Mouse (Mus musculus) Patski (cell line): ENCODE measurements around the gene Ccdc34. TPM values are rescaled to one million over a fixed set of nuclear protein-coding genes. Genes with fewer than 3 reads are reported as not detected.

Source experiments
- ATAC-seq: fragments of 100-300 bp; one replicate; pipeline ENCODE4 v1.8.0; 2021
- CTCF ChIA-PET: fragments of 350-600 bp; sonication (Branson Sonifier 250); formaldehyde crosslinking; loops from one replicate; lab custom pipeline; 2022; ENCODE audit warnings: inconsistent platforms; lab: Charles Lee
- POLR2A ChIA-PET: fragments of 350-600 bp; sonication (Branson Sonifier 250); formaldehyde crosslinking; loops from one replicate; lab custom pipeline; 2022; ENCODE audit warnings: antibody characterized with exemption, inconsistent platforms; lab: Charles Lee
- DNase-seq: peaks from one replicate; pipeline ENCODE4 v3.0.0-alpha.2; 2011; ENCODE audit warnings: low read depth, low spot score
- H3K27me3 ChIP-seq: fragments of 371-371 bp; one replicate; pipeline ENCODE4 v1.5.1; 2021
- CTCF ChIP-seq: fragments of 100-300 bp; IDR thresholded peaks from one replicate; pipeline ENCODE4 v1.5.1; 2021
- in situ Hi-C: fragments of 300-500 bp; cut with MboI; formaldehyde crosslinking; loops from 3 replicates; pipeline ENCODE4 v1.11.1; 2018; ENCODE audit warnings: low pct_unique_long_range_greater_than_20kb, mixed read lengths
- polyA plus RNA-seq: library from polyadenylated mRNA; unstranded; gene quantifications from one replicate; pipeline ENCODE4 v1.2.3, GENCODE M21; 2021

Ccdc34 gene
- polyA plus RNA-seq, result 30.9 TPM

- no peak for TF ChIP-seq CTCF
- DNase-seq, result peak; percentile 60
- H3K27me3 ChIP-seq, result no peaks in the 10 kb centered on the region
- CTCF ChIA-PET, result interaction anchor here (1.0 to 2.4 kb wide), 9 partner anchors 8 to 193 kb away, joined by 3 to 9 read pairs (median 6); no protein-coding TSS in a partner anchor
- in situ Hi-C loops, result loop anchor here (5.0 kb wide), 2 partner anchors 96 to 184 kb away; no protein-coding TSS in a partner anchor
- POLR2A ChIA-PET, result interaction anchor here (1.3 to 2.5 kb wide), 2 partner anchors 12 to 99 kb away, joined by 3 to 8 read pairs; no protein-coding TSS in a partner anchor
- peak; percentile 92 for ATAC-seq
These were observed at the start of gene Ccdc34 for GRCm38 (mm10) chr2:110017616-110018505. TSS of gene Ccdc34 (plus strand) at chr2:110017817.

GRCm38 (mm10) chr2:109969381-109969780, 48.2 kb upstream of the Ccdc34 start:
- H3K27me3 ChIP-seq, result no peaks in the 10 kb centered on the region
- ChIA-PET POLR2A (interaction anchor here (1.6 kb wide), 1 partner anchor 12 kb away, joined by 3 read pairs; no protein-coding TSS in a partner anchor), CTCF (interaction anchor here (1.0 to 2.3 kb wide), 2 partner anchors 15 to 20 kb away, joined by 4 to 5 read pairs; no protein-coding TSS in a partner anchor)
- ATAC-seq (no peak), DNase-seq (no peak)
- in situ Hi-C loops, result no loop called here
- TF ChIP-seq CTCF, result no peak

DNA sequence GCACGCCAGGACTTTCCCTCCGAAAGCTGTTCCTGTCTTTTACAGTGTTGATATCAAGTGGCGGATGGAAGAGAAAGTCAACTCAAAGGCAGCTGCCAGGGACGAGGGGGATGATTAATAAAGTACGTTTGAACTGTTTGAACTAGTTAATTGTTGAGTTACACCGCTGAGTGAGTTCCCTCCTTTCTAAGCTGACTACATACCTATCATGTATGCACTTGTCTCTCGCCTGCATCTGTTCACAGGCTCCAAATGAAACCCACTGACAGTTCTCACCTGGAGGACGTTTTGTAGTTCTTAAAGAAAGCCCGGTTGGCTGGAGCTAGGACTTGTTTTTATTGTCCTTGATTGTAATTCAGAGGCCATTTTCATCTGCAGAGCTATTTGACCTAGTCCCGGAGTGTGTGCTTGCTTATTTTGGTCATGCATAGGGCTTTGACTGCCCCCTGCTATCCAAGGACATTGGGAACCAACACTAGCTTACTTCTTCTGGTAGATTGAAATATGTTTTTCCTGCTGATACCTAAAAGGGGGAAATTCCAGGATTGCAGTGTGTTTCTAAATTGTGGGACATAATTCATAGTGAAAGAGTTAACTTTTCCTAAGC, 47.6 kb upstream of the Ccdc34 start:
- in situ Hi-C loops, result no loop called here
- ChIA-PET POLR2A (interaction anchor here (1.6 kb wide), 1 partner anchor 12 kb away, joined by 3 read pairs; no protein-coding TSS in a partner anchor), CTCF (interaction anchor here (0.8 to 2.3 kb wide), 4 partner anchors 11 to 27 kb away, joined by 3 to 5 read pairs (median 4); no protein-coding TSS in a partner anchor)
- no peak for TF ChIP-seq CTCF
- H3K27me3 ChIP-seq, result no peaks in the 10 kb centered on the region
- ATAC-seq (no peak), DNase-seq (no peak)

DNA sequence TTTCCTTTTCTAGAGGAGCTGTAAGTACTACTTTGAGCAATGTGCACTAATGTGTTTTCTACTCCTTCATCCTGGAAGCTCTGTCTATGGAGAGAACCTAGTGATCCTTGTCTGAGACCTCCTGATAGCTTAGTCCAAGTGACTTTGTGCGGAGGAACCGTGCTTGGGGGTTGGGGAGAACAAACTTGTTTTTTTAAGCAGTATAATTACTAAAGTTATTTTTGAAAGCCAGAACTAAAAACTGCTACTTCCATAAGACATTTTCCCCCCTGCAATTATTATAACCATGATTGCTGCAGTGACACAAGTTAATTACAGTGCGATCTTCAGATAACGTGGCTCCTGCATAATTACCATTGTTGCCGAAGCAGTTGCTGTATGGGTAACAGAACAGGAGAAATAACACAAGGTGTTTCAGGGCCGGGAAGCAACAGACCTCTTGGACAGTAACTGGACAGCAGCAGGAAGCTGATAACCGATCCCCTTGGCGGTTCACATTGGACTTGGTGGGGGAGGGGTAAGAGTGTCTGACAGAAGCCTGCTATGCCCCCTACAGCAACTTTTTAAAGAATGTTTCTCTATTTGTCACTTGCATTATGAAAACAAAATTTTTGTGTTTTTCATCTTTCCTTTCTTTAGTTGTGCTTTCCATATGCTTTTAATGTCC, 46.7 kb upstream of the Ccdc34 start:
- POLR2A ChIA-PET, result interaction anchor here (1.6 kb wide), 1 partner anchor 11 kb away, joined by 3 read pairs; no protein-coding TSS in a partner anchor
- no peaks in the 10 kb centered on the region for H3K27me3 ChIP-seq
- no peak for TF ChIP-seq CTCF
- ATAC-seq (no peak), DNase-seq (no peak)
- in situ Hi-C loops, result no loop called here
- CTCF ChIA-PET, result interaction anchor here (0.8 to 2.3 kb wide), 4 partner anchors 12 to 50 kb away, joined by 3 to 5 read pairs (median 4); no protein-coding TSS in a partner anchor

- ChIA-PET CTCF (interaction anchor here (0.7 to 1.8 kb wide), 5 partner anchors 9 to 38 kb away, joined by 3 to 6 read pairs (median 4); no protein-coding TSS in a partner anchor), POLR2A (no interaction called here)
- no peak for ATAC-seq
- DNase-seq, result no peak
- no peaks in the 10 kb centered on the region for H3K27me3 ChIP-seq
- no peak for TF ChIP-seq CTCF
- in situ Hi-C loops, result no loop called here
These were observed 45.3 kb upstream of the Ccdc34 start for GRCm38 (mm10) chr2:109972310-109972709.

DNA sequence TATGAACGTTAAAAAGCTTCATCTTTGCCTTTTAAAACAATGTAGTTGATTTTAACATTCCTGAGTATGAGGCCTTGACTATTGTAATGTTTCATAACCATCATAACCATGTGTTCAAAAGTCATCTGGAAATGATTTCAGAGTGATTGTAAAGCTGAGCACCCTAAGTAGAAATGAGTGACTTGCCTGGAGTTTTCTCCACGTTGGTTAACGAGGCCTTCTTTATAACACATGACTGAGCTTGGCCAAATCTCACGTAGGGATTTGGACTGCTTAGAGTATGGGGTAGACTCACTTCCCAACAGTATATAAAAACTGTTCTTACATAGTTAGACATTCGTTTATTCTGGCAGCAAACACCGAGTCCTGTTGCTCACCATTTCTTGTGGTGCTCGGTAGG, 44.7 kb upstream of the Ccdc34 start:
- in situ Hi-C loops, result no loop called here
- no peaks in the 10 kb centered on the region for H3K27me3 ChIP-seq
- TF ChIP-seq CTCF, result no peak
- POLR2A ChIA-PET, result no interaction called here
- DNase-seq, result no peak
- ATAC-seq, result no peak
- CTCF ChIA-PET, result interaction anchor here (0.7 to 1.8 kb wide), 5 partner anchors 9 to 73 kb away, joined by 3 to 6 read pairs (median 4); no protein-coding TSS in a partner anchor

DNA sequence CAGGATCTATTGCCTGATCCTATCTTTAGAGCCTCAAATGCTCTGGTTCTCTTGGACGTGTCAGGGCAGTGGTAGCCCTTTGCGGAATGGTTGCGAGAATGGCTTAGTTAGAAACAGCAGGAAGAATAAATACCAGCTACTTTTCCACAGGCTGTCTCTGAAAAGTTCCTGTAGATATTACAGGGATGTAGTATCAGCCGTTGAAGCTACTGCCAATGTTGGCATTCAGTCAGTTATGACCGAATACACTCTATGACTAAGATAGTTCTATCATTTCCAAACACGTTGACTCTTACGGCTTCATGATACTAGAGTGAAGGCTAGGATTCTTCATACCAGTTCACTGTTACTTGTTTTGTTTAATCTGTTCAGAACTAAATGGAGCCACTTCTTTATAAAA, 42.8 kb upstream of the Ccdc34 start:
- H3K27me3 ChIP-seq, result no peaks in the 10 kb centered on the region
- in situ Hi-C loops, result no loop called here
- POLR2A ChIA-PET, result interaction anchor here (0.5 kb wide), 1 partner anchor 243 kb away, joined by 4 read pairs; no protein-coding TSS in a partner anchor
- no peak for DNase-seq
- no peak for ATAC-seq
- TF ChIP-seq CTCF, result no peak
- CTCF ChIA-PET, result interaction anchor here (1.4 kb wide), 1 partner anchor 15 kb away, joined by 3 read pairs; no protein-coding TSS in a partner anchor

GRCm38 (mm10) chr2:109976181-109976580, 41.4 kb upstream of the Ccdc34 start:
- in situ Hi-C loops, result no loop called here
- H3K27me3 ChIP-seq, result no peaks in the 10 kb centered on the region
- no peak for DNase-seq
- no peak for ATAC-seq
- POLR2A ChIA-PET, result no interaction called here
- CTCF ChIA-PET, result no interaction called here
- TF ChIP-seq CTCF, result no peak

- in situ Hi-C loops, result no loop called here
- H3K27me3 ChIP-seq, result no peaks in the 10 kb centered on the region
- TF ChIP-seq CTCF, result no peak
- ATAC-seq, result no peak
- DNase-seq, result no peak
- CTCF ChIA-PET, result interaction anchor here (2.0 kb wide), 1 partner anchor 18 kb away, joined by 4 read pairs; no protein-coding TSS in a partner anchor
- POLR2A ChIA-PET, result no interaction called here
These were observed 40.3 kb upstream of the Ccdc34 start for GRCm38 (mm10) chr2:109977322-109977721.
